Mouse (Mus musculus) left cerebral cortex, postnatal 25 days (tissue): Measurements from ENCODE around the gene Rxfp2. TPM values are rescaled to one million over a fixed set of nuclear protein-coding genes. Genes with fewer than 3 reads are reported as not detected.

Experiments
- DNase-seq, 2 experiments: peaks; one replicate each; pipeline ENCODE4 v3.0.0; 2022; ENCODE audit warnings: low spot score in 2 of 2, mixed read lengths in 1 of 2
- intact Hi-C: fragments of 180-260 bp; cut with DNase I; formaldehyde crosslinking; loops from one replicate; pipeline ENCODE4 v1.15.1; 2025
- total RNA-seq, 2 experiments: library from RNA; stranded (reverse); gene quantifications; 2 replicates each; pipeline ENCODE4 v1.2.3; 2021

Gene Rxfp2
- total RNA-seq, 2 experiments from 2014 or later, result 1.2 to 1.5 TPM

- intact Hi-C loops, result no loop called here
Observed at GRCm38 (mm10) chr5:150098754-150099153, 80.3 kb downstream of the Rxfp2 start.

GRCm38 (mm10) chr5:150101789-150102188 is 83.3 kb downstream of the Rxfp2 start:
- no peak for DNase-seq
- intact Hi-C loops, result no loop called here

More at GRCm38 (mm10) chr5:150098754-150099153, 80.3 kb downstream of the Rxfp2 start:
- DNase-seq, result no peak

- intact Hi-C loops, result no loop called here
- no peak for DNase-seq
Observed at GRCm38 (mm10) chr5:150106358-150106757, 87.9 kb downstream of the Rxfp2 start.

DNA sequence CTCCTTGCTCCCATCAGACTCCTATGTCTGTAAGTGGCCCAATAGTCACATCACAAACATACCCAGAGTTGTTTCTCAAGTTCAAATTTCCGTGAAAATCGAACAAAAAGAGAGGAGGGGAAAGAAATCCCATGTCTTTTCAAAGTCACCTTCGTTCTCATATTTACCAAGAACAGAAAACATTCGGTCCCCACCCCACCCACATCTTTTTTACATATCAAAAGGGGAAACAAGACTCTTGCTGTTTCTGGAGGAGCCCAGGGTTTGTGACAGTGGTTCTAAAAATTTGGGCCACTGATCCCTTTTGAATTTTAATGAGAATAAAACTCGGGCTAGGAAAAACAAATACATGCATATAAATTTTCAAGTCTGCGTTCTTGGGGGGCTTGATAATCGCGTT is 92.8 kb downstream of the Rxfp2 start:
- intact Hi-C loops, result no loop called here
- no peak for DNase-seq

- no peak for DNase-seq
- intact Hi-C loops, result no loop called here
Observed at GRCm38 (mm10) chr5:150114007-150114406, 95.5 kb downstream of the Rxfp2 start.

GRCm38 (mm10) chr5:150114778-150115177 is 96.3 kb downstream of the Rxfp2 start:
- no peak for DNase-seq
- intact Hi-C loops, result no loop called here

GRCm38 (mm10) chr5:150115271-150116092 is 97.0 kb downstream of the Rxfp2 start:
- DNase-seq, result no peak

DNA sequence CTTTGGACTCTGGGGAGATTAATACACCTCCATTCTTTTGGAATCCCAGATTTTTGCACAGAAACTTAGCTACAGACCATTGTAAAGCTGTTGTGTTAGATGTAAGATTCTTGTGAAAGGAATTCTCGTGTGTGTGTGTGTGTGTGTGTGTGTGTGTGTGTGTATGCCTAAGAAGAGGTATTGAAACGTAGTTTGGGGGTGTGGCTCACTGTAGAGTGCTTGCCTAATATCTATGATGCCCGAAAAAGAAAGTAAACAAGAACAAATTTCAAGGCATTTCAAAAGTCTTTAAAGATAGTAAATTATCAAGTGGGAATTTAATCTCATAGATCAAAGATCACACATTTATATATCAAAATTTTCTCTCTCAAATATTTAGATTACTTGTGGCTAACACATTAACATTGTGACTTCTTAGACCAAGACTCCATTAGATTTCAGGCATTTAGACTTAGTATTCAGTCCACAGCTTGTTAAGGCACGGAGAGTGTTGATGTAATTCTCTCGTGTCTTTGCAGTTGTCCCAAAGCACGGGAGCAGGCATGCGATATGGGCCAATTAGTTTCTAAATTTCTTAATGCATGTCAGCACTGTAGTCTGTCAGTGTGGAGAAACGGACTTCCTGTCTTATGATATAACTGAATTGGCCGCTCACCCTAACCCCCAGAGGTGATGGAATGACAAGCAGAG is 97.9 kb downstream of the Rxfp2 start:
- no peak for DNase-seq
- intact Hi-C loops, result no loop called here

More at GRCm38 (mm10) chr5:150115271-150116092, 97.0 kb downstream of the Rxfp2 start:
- intact Hi-C loops, result no loop called here

DNA sequence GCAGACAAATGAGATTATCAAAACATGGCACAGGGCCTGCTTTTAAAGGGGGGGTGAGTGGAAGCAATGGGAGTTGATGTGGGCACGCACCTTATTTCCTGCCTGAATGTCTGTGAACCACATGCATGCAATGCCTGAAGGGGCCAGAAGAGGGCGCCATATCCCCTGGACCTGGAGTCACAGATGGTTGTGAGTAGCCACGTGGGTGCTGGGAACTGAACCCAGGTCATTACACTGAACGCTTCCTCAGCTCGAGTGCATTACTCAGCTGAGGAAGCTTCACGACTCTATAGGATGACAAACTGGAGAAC is 98.4 kb downstream of the Rxfp2 start:
- no peak for DNase-seq
- intact Hi-C loops, result no loop called here

GRCm38 (mm10) chr5:150118124-150118454 is 99.6 kb downstream of the Rxfp2 start:
- intact Hi-C loops, result loop anchor here (2.0 kb wide), 1 partner anchor 39 kb away; no protein-coding TSS in a partner anchor
- no peak for DNase-seq

GRCm38 (mm10) chr5:150118455-150119241 is 100.2 kb downstream of the Rxfp2 start, which contains the start of gene Fry:
Gene Fry (plus strand): TSS chr5:150118645.
- intact Hi-C loops, result loop anchor here (2.0 kb wide), 1 partner anchor 38 kb away; no protein-coding TSS in a partner anchor
- DNase-seq, result peak; percentile 94 to 98

DNA sequence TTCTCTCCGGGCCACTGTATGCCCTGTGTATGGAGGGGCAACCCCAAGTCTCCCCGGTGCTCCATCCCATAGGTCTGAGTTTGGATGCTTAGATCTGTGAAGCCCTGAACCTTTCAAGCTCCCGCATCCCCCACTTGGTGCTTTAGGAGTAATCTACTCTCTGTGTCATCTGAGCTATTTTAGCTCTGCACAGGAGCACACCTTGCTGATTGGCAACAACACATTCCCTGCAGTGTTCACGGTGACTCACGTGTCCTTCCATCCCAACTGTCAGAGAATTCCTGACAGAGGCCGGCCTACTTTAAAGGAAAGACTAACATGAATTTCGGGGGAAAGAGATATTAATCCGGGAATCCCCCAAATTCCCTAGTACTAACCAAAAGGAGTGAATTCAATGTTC is 102.2 kb downstream of the Rxfp2 start:
- intact Hi-C loops, result no loop called here
- DNase-seq, result no peak

DNA sequence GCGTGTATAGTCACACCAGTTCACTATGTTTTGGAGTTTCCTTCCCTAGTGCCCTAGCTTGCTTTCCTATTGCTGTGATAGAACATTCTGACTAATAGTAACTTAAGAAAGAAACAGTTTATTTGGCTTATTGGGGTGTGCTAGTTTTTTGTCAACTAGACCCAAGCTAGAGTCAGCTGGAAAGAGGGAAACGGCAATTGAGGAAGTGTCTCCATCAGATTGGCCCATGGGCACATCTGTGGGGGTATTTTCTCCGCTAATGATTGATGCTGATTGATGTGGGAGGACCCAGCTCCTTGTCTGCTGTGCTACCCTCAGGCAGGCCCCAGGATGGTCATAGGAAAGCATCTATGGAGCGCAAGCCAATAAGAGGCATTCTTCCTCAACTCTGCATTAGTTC is 103.6 kb downstream of the Rxfp2 start:
- no peak for DNase-seq
- intact Hi-C loops, result no loop called here

GRCm38 (mm10) chr5:150122571-150122970 is 104.1 kb downstream of the Rxfp2 start:
- intact Hi-C loops, result no loop called here
- DNase-seq, result peak; percentile 63 to 77

DNA sequence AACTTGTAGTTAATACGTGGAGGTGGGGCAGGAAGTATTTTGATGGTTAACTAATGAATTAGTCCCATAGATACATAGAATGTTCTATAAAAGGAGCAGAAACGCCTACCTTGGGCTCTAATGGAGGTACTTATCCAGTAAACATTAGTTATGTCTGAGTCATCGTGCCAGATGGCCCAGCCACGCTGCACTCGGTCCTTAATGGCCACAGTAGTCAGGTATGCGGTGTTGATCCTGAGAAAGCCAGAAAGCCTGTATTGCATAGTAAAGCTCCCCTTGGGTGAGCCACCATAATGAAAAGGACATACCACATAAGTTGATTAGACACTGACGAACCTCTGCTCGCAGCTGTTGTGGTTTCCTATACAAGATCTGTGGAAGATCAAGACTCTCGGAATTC is 107.4 kb downstream of the Rxfp2 start:
- intact Hi-C loops, result no loop called here
- DNase-seq, result no peak

GRCm38 (mm10) chr5:150128432-150128831 is 110.0 kb downstream of the Rxfp2 start:
- intact Hi-C loops, result no loop called here
- DNase-seq, result peak in 1 of 2 experiments; percentile 65

- intact Hi-C loops, result no loop called here
- DNase-seq, result no peak
Observed at GRCm38 (mm10) chr5:150130144-150130543, 111.7 kb downstream of the Rxfp2 start.

- intact Hi-C loops, result no loop called here
- no peak for DNase-seq
Observed at GRCm38 (mm10) chr5:150131166-150131565, 112.7 kb downstream of the Rxfp2 start.
